Mouse (Mus musculus): ENCODE data around the gene Epo.

DNA sequence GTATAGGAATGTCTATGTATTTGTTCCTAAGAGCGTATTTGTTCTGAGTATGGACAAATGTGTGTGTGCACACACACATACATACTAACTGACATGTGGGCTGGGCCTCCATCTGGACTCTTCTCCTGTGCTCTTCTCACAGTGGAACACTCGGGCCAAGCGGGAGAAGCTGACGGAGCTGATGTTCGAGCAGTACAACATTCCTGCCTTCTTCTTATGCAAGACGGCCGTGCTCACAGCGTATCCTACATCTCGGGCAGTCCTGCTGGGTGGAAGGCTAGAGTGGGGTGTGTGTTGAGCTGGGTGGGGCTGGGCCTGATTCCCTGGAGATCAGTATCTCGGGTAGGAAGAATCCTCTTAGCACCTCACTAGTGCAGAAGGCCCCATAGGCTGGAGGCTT, 29.9 kb upstream of the Epo start:
- TF ChIP-seq CTCF (IDR thresholded peaks at IDR 0.05; ENCODE audit: insufficient read depth, low read depth, low read length) (no peak), POLR2A (IDR thresholded peaks at IDR 0.05; ENCODE audit: insufficient read depth, low read depth, low read length) (no peak)
